Mouse (Mus musculus) lung, adult 2 months (tissue): Measurements from ENCODE around the gene Podn.

Source experiments
- CTCF ChIP-seq: fragments of 200-500 bp; IDR thresholded peaks from 2 replicates; pipeline ENCODE4 v1.5.1; 2011; ENCODE audit warnings: mild to moderate bottlenecking, low read length, control low read depth; ENCODE audit not compliant: insufficient read depth
- POLR2A ChIP-seq: fragments of 200-500 bp; IDR thresholded peaks from 2 replicates; pipeline ENCODE4 v1.6.1; 2011; ENCODE audit warnings: low read depth, mild to moderate bottlenecking, control low read depth, low read length, borderline replicate concordance; ENCODE audit errors: extremely low read depth

GRCm38 (mm10) chr4:108116466-108116865 lies 20.2 kb upstream of the Podn start:
- TF ChIP-seq CTCF (no peak), POLR2A (no peak)
